Mouse (Mus musculus): ENCODE measurements around the gene Gm11099. TPM values are rescaled to one million over a fixed set of nuclear protein-coding genes. Genes with fewer than 3 reads are reported as not detected.

Gm11099 gene
- polyA plus RNA-seq, 1 experiment from 2014 or later, result not detected

- Histone ChIP-seq H3K27ac (ENCODE audit: low read length) (no peak overlapping the region), H3K36me3 (ENCODE audit: control insufficient read depth, insufficient read depth) (no peaks in the 10 kb centered on the region), H3K9ac (ENCODE audit: low read length) (no peak overlapping the region), H3K4me1 (ENCODE audit: control insufficient read depth, insufficient read depth, low read length) (no peaks in the 10 kb centered on the region), H3K27me3 (ENCODE audit: control insufficient read depth, insufficient read depth, low read length) (no peaks in the 10 kb centered on the region), H3K4me3 (ENCODE audit: low read length) (no peak overlapping the region), H3K4me2 (ENCODE audit: low read depth, low read length) (no peak overlapping the region), H3K9me3 (replicated peaks; ENCODE audit: control insufficient read depth, low read length) (no peaks in the 10 kb centered on the region)
- no peak for ATAC-seq (replicated peaks; ENCODE audit: extremely low read depth, insufficient read depth, low FRiP score)
- WGBS, result 57% methylated on average over 3 of the region's 3 CpGs
Observed at GRCm38 (mm10) chr2:58879876-58880275, 20.6 kb downstream of the Gm11099 start.

- Histone ChIP-seq H3K4me2 (ENCODE audit: low read depth, low read length) (no peak overlapping the region), H3K27ac (ENCODE audit: low read length) (no peak overlapping the region), H3K9me3 (replicated peaks; ENCODE audit: control insufficient read depth, low read length) (no peaks in the 10 kb centered on the region), H3K9ac (ENCODE audit: low read length) (no peak overlapping the region), H3K4me1 (ENCODE audit: control insufficient read depth, insufficient read depth, low read length) (peaks cover 10% of the 10 kb centered on the region), H3K4me3 (ENCODE audit: low read length) (no peak overlapping the region), H3K27me3 (ENCODE audit: control insufficient read depth, insufficient read depth, low read length) (no peaks in the 10 kb centered on the region), H3K36me3 (ENCODE audit: control insufficient read depth, insufficient read depth) (no peaks in the 10 kb centered on the region)
- no peak for ATAC-seq (replicated peaks; ENCODE audit: extremely low read depth, insufficient read depth, low FRiP score)
- WGBS, result 48% methylated on average over 4 of the region's 4 CpGs
Observed at GRCm38 (mm10) chr2:58905057-58905456, 45.8 kb downstream of the Gm11099 start.

GRCm38 (mm10) chr2:58906814-58907516, 47.7 kb downstream of the Gm11099 start:
- no peak overlapping the region for H3K27ac ChIP-seq (ENCODE audit: low read length)

GRCm38 (mm10) chr2:58912339-58912738, 53.1 kb downstream of the Gm11099 start:
- H3K9me3 ChIP-seq (replicated peaks; ENCODE audit: control insufficient read depth, low read length), result 0 out of 2 replicates have a peak, but pooled peaks cover 2% of the 10 kb centered on the region
- peaks cover 4% of the 10 kb centered on the region; the same call in 1 of the 2 replicates for H3K4me1 ChIP-seq (ENCODE audit: control insufficient read depth, insufficient read depth, low read length)
- H3K36me3 ChIP-seq (ENCODE audit: control insufficient read depth, insufficient read depth), result no peaks in the 10 kb centered on the region
- no peak overlapping the region for H3K4me3 ChIP-seq (ENCODE audit: low read length)
- H3K9ac ChIP-seq (ENCODE audit: low read length), result no peak overlapping the region
- H3K4me2 ChIP-seq (ENCODE audit: low read depth, low read length), result no peak overlapping the region
- WGBS, result 92% methylated on average over 9 of the region's 9 CpGs
- H3K27me3 ChIP-seq (ENCODE audit: control insufficient read depth, insufficient read depth, low read length), result no peaks in the 10 kb centered on the region
- no peak overlapping the region for H3K27ac ChIP-seq (ENCODE audit: low read length)
- ATAC-seq (replicated peaks; ENCODE audit: extremely low read depth, insufficient read depth, low FRiP score), result no peak

More at GRCm38 (mm10) chr2:58906814-58907516, 47.7 kb downstream of the Gm11099 start:
- Histone ChIP-seq H3K9me3 (replicated peaks; ENCODE audit: control insufficient read depth, low read length) (no peaks in the 10 kb centered on the region), H3K4me1 (ENCODE audit: control insufficient read depth, insufficient read depth, low read length) (peaks cover 10% of the 10 kb centered on the region), H3K4me3 (ENCODE audit: low read length) (peak overlapping the region; percentile 40), H3K4me2 (ENCODE audit: low read depth, low read length) (peak overlapping the region; percentile 67), H3K9ac (ENCODE audit: low read length) (peak overlapping the region; percentile 60), H3K36me3 (ENCODE audit: control insufficient read depth, insufficient read depth) (no peaks in the 10 kb centered on the region), H3K27me3 (ENCODE audit: control insufficient read depth, insufficient read depth, low read length) (no peaks in the 10 kb centered on the region)
- 22% methylated on average over 14 of the region's 14 CpGs for WGBS
- ATAC-seq (replicated peaks; ENCODE audit: extremely low read depth, insufficient read depth, low FRiP score), result no peak

- H3K9ac ChIP-seq (ENCODE audit: low read length), result no peak overlapping the region
- H3K27ac ChIP-seq (ENCODE audit: low read length), result no peak overlapping the region
- no peaks in the 10 kb centered on the region for H3K36me3 ChIP-seq (ENCODE audit: control insufficient read depth, insufficient read depth)
- H3K4me3 ChIP-seq (ENCODE audit: low read length), result no peak overlapping the region
- H3K4me1 ChIP-seq (ENCODE audit: control insufficient read depth, insufficient read depth, low read length), result no peaks in the 10 kb centered on the region
- H3K9me3 ChIP-seq (replicated peaks; ENCODE audit: control insufficient read depth, low read length), result 0 out of 2 replicates have a peak, but pooled peaks cover under 1% of the 10 kb centered on the region
- no peak overlapping the region for H3K4me2 ChIP-seq (ENCODE audit: low read depth, low read length)
- no peaks in the 10 kb centered on the region for H3K27me3 ChIP-seq (ENCODE audit: control insufficient read depth, insufficient read depth, low read length)
- WGBS, result 63% methylated on average over 4 of the region's 4 CpGs
- ATAC-seq (replicated peaks; ENCODE audit: extremely low read depth, insufficient read depth, low FRiP score), result no peak
Observed at GRCm38 (mm10) chr2:58918351-58918750, 59.1 kb downstream of the Gm11099 start.

- H3K9me3 ChIP-seq (replicated peaks; ENCODE audit: control insufficient read depth, low read length), result no peaks in the 10 kb centered on the region
- ATAC-seq (replicated peaks; ENCODE audit: extremely low read depth, insufficient read depth, low FRiP score), result no peak
- H3K4me3 ChIP-seq (ENCODE audit: low read length), result no peak overlapping the region
- no peak overlapping the region for H3K4me2 ChIP-seq (ENCODE audit: low read depth, low read length)
- no peaks in the 10 kb centered on the region for H3K4me1 ChIP-seq (ENCODE audit: control insufficient read depth, insufficient read depth, low read length)
- no peak overlapping the region for H3K27ac ChIP-seq (ENCODE audit: low read length)
- no peak overlapping the region for H3K9ac ChIP-seq (ENCODE audit: low read length)
- H3K36me3 ChIP-seq (ENCODE audit: control insufficient read depth, insufficient read depth), result no peaks in the 10 kb centered on the region
- WGBS, result 92% methylated on average over 2 of the region's 2 CpGs
- no peaks in the 10 kb centered on the region for H3K27me3 ChIP-seq (ENCODE audit: control insufficient read depth, insufficient read depth, low read length)
Observed at GRCm38 (mm10) chr2:58925551-58925950, 66.3 kb downstream of the Gm11099 start.

- Histone ChIP-seq H3K27me3 (ENCODE audit: control insufficient read depth, insufficient read depth, low read length) (no peaks in the 10 kb centered on the region), H3K4me2 (ENCODE audit: low read depth, low read length) (no peak overlapping the region), H3K9ac (ENCODE audit: low read length) (no peak overlapping the region), H3K9me3 (replicated peaks; ENCODE audit: control insufficient read depth, low read length) (no peaks in the 10 kb centered on the region), H3K4me3 (ENCODE audit: low read length) (no peak overlapping the region), H3K36me3 (ENCODE audit: control insufficient read depth, insufficient read depth) (no peaks in the 10 kb centered on the region), H3K4me1 (ENCODE audit: control insufficient read depth, insufficient read depth, low read length) (no peaks in the 10 kb centered on the region), H3K27ac (ENCODE audit: low read length) (no peak overlapping the region)
- 71% methylated on average over 4 of the region's 4 CpGs for WGBS
- ATAC-seq (replicated peaks; ENCODE audit: extremely low read depth, insufficient read depth, low FRiP score), result no peak
Observed at GRCm38 (mm10) chr2:58941361-58941760, 82.1 kb downstream of the Gm11099 start.

- Histone ChIP-seq H3K27ac (ENCODE audit: low read length) (no peak overlapping the region), H3K27me3 (ENCODE audit: control insufficient read depth, insufficient read depth, low read length) (no peaks in the 10 kb centered on the region), H3K4me1 (ENCODE audit: control insufficient read depth, insufficient read depth, low read length) (no peaks in the 10 kb centered on the region), H3K36me3 (ENCODE audit: control insufficient read depth, insufficient read depth) (no peaks in the 10 kb centered on the region), H3K4me2 (ENCODE audit: low read depth, low read length) (no peak overlapping the region), H3K4me3 (ENCODE audit: low read length) (no peak overlapping the region), H3K9me3 (replicated peaks; ENCODE audit: control insufficient read depth, low read length) (no peaks in the 10 kb centered on the region), H3K9ac (ENCODE audit: low read length) (no peak overlapping the region)
- 78% methylated on average over 7 of the region's 7 CpGs for WGBS
- ATAC-seq (replicated peaks; ENCODE audit: extremely low read depth, insufficient read depth, low FRiP score), result no peak
Observed at GRCm38 (mm10) chr2:58948796-58949195, 89.6 kb downstream of the Gm11099 start.

GRCm38 (mm10) chr2:58952101-58952500, 92.9 kb downstream of the Gm11099 start:
- Histone ChIP-seq H3K27me3 (ENCODE audit: control insufficient read depth, insufficient read depth, low read length) (no peaks in the 10 kb centered on the region), H3K27ac (ENCODE audit: low read length) (no peak overlapping the region), H3K4me3 (ENCODE audit: low read length) (no peak overlapping the region), H3K4me2 (ENCODE audit: low read depth, low read length) (no peak overlapping the region), H3K36me3 (ENCODE audit: control insufficient read depth, insufficient read depth) (no peaks in the 10 kb centered on the region), H3K9me3 (replicated peaks; ENCODE audit: control insufficient read depth, low read length) (peaks cover 3% of the 10 kb centered on the region), H3K9ac (ENCODE audit: low read length) (no peak overlapping the region), H3K4me1 (ENCODE audit: control insufficient read depth, insufficient read depth, low read length) (no peaks in the 10 kb centered on the region)
- WGBS, result 87% methylated on average over 3 of the region's 3 CpGs
- no peak for ATAC-seq (replicated peaks; ENCODE audit: extremely low read depth, insufficient read depth, low FRiP score)

All from heart, embryonic 16.5 days (tissue).